Mouse (Mus musculus): ENCODE measurements around the gene Scrn2.

The Scrn2 gene

DNA sequence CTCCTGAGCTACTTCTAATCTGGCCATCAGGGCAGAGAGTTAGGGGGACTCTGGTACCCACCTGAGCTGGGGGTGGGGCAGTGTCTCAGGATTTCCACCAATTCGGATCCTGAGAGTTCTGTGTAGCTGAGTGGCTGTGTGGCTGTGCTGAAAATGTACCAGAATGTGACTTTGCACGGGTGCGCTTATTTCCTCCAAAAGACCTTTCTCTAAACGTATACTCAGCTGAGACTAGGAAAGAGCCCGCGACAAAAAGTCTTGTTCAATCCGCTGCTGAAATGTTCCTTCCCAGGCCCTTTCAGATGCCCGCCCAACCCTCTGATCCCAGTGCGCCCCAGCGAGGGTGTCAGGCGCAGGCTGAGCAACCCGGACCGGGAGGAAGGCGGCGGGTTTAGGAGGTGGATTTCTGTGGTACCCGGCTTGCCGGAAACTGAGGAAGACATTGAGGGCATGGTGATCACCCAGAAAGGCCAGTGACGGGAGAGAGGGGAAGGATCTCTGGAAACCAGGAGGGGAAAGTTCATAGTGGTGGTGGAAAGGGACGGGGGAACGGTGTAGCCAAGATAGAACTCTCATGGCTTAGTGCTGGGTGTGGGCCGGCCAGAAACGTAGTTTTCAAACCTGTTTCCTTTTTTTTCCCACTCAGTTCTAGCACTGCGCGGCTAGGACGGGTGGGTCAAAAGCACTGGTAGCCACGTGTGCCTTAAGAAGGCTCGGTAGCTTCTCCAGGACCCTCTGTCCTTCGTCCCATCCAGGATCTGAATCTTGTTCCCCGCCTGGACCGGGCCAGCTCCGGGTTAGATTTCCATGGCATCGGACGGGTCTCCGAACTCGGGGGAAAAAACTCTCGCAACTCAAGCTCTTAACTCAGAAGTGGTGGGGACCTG is 11.8 kb upstream of the Scrn2 start:
- no peak for DNase-seq (ENCODE audit: low read depth, low spot score)

GRCm38 (mm10) chr11:97018583-97019344 is 11.0 kb upstream of the Scrn2 start:
- no peak for DNase-seq (ENCODE audit: low read depth, low spot score)

GRCm38 (mm10) chr11:97019345-97019708 is 10.4 kb upstream of the Scrn2 start:
- DNase-seq (ENCODE audit: low read depth, low spot score), result no peak

- DNase-seq (ENCODE audit: low read depth, low spot score), result no peak
Measured at GRCm38 (mm10) chr11:97021121-97021765, 8.5 kb upstream of the Scrn2 start.

- peak; percentile 79 for DNase-seq (ENCODE audit: low read depth, low spot score)
Measured at GRCm38 (mm10) chr11:97021873-97022484, 7.8 kb upstream of the Scrn2 start.

- no peak for DNase-seq (ENCODE audit: low read depth, low spot score)
Measured at GRCm38 (mm10) chr11:97024977-97025376, 4.8 kb upstream of the Scrn2 start.

GRCm38 (mm10) chr11:97025721-97026344 is 3.9 kb upstream of the Scrn2 start:
- peak; percentile 91 for DNase-seq (ENCODE audit: low read depth, low spot score)

- no peak for DNase-seq (ENCODE audit: low read depth, low spot score)
Measured at GRCm38 (mm10) chr11:97030426-97030825, 688 bp downstream of the Scrn2 start.

DNA sequence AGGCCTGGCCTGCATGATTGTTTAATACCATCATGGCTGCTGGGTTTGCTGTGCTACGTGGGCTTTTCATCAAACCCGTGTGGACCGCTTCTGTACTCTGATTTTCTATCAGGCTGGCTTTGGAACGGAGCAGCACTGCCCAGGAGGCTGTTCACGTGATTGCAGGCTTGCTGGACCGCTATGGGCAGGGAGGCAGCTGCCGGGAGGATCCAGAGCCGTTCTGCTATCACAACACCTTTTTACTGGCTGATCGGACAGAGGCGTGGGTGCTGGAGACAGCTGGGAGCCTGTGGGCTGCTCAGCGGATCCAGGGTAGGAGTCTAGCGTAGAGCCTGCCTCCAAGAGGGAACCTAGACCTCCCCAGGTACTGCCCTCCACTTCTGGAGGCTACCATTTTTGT is 2.2 kb downstream of the Scrn2 start:
- DNase-seq (ENCODE audit: low read depth, low spot score), result no peak

GRCm38 (mm10) chr11:97032499-97032898 is 2.8 kb downstream of the Scrn2 start:
- DNase-seq (ENCODE audit: low read depth, low spot score), result no peak

DNA sequence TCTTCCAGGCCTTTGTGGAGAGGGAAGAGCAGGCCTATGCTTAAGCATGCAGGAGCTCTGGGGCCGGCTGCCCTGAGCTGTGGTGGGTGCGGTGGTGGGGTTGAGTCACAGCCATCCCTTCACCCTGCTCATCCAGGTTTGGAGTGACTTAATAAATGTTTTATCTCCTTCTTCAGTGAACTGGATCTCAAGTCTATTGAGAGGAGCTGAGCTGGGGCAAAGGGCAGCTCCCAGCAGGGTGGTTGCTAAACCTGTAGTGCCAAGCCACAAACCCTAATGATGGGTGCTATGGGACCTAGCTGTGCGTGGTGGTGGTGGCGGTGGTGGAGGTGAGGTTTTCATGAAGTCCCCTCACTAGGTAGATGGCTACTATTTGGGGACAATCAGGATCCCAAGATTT is 4.0 kb downstream of the Scrn2 start:
- no peak for DNase-seq (ENCODE audit: low read depth, low spot score)

- DNase-seq (ENCODE audit: low read depth, low spot score), result no peak
Measured at GRCm38 (mm10) chr11:97036141-97036540, 6.4 kb downstream of the Scrn2 start.

- DNase-seq (ENCODE audit: low read depth, low spot score), result no peak
Measured at GRCm38 (mm10) chr11:97038881-97039280, 9.1 kb downstream of the Scrn2 start.

DNA sequence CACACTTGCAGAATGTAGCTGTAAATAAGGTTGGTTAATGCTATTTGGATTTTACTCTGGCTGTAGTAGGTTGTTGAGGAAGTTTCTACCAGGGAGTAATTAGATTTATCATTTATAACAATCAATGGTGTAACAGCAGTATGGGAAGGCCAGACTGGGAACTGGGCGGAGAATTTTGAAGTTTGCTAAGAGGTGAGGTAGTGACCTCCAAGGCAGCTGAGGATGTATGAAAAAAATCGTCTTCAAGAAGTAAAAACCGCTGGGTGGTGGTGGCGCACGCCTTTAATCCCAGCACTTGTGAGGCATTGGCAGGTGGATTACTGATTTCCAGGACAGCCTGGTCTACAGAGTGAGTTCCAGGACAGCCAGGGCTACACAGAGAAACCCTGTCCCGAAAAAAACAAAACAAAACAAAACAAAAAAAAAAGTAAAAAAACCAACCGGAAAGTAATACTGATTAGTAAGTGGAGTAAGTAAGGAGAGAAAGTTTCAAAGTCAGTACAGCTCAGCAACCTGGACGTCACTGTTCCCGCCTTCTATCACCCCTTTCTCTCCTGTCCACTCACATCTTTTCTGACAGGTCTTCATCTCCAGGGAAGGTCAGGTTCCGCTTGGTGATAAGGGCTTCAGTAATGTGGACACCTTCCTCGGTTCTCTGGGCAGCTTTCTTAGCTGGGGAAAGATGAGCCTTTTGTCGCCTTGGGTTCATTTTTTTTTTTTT is 10.7 kb downstream of the Scrn2 start:
- no peak for DNase-seq (ENCODE audit: low read depth, low spot score)

DNA sequence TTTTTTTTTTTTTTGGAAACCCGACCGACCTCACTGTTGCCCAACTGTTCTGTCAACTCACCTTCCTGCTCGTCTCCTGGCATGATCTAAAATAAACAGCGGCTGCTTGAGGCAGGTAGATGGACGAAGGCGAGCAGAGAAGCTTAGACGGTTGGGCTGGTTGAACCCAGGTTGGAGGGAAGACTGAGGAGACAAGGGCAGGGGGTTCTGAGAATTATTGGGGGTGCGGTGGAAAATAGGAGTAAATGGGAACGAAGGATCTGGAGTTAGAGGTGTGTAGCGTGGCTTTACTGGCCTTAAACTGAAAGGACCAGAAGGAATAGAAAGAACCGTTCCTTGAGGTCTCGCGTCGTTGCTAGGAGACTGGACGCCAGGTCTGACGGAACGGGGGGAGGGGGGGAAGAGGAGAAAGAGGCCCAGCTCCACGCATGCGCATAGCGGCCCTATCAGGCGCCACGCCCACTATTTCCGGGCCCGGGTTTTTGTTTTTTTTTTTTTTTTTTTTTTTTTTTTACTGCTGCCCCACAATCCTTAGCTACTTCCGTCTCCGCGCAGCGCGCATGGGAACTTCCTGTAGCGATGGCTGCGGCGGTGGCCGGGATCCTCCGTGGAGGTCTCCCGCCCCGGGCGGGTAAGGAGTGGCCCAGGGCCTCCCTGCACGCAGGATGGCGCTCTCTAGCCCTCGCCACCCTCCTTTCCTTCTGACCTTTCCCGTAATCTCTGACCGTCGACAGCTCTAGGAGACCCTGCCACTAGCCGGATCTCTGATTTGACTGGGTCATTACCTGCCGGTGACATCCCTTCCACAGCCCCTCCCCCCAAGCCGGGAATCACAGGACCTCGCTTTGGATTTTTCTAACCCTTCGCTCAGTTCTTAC is 11.5 kb downstream of the Scrn2 start, which contains the start of the genes Lrrc46 and Mrpl10:
Gene Lrrc46, minus strand, starts transcription at position 386 of the 878 bp plus-strand sequence.
Gene Mrpl10, plus strand, starts transcription at position 539 of the 878 bp plus-strand sequence.
- DNase-seq (ENCODE audit: low read depth, low spot score), result peak; percentile 88

DNA sequence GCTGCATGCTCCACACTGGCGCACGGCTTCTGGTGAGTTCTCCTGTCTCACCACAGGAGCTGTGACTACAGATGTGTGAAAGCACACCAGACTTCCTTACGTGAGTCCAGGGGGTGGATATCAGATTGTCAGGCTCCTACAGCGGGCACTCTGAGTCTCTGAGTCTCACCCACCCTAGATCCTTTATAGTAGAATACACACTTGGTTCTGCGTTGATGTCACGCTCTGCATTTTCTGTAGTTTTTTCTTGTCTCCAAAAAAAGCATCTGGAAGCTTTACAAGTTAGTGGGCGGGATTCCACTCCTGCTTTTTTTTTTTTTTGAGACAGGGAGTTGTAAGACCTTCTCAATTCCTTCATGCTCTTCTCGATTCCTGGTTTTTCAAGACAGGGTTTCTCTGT is 15.2 kb downstream of the Scrn2 start:
- no peak for DNase-seq (ENCODE audit: low read depth, low spot score)

GRCm38 (mm10) chr11:97045861-97046260 is 16.1 kb downstream of the Scrn2 start:
- DNase-seq (ENCODE audit: low read depth, low spot score), result no peak

- no peak for DNase-seq (ENCODE audit: low read depth, low spot score)
Measured at GRCm38 (mm10) chr11:97048090-97048650, 18.4 kb downstream of the Scrn2 start.

DNA sequence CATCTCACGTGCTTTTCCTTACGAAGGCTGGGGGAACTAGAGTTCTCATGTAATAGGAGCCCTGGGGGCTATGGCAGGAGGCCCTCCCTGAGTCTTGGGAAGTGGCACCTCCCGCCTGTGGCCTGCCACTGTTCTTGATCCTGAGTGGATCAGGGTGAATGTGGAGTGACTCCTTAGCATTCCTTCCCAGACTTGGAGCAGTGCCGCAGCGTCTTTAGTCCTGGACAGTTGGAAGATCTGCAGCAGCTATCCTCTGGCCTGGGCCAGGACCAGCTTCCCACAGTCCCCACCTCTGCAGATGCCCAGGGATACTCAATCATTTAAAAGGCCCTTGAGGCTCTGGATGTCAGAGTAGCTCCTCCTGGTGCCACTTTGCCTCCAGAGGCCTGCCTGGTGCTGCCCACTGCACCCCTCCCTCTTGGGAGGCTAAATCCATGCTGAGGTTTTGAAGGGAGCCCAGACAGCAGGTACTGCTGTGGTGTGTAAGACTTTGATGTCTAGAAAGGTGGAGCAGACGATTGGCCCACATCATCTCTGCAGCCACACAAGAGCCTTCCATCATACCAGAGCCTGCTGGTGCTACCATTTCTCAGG is 19.9 kb downstream of the Scrn2 start:
- DNase-seq (ENCODE audit: low read depth, low spot score), result no peak

Measured in forelimb bud, embryonic 11.5 days (tissue).